Mouse (Mus musculus) forebrain, embryonic 11.5 days (tissue): ENCODE measurements around the gene Map3k5. TPM values are rescaled to one million over a fixed set of nuclear protein-coding genes. Genes with fewer than 3 reads are reported as not detected.

Source experiments
- ATAC-seq: fragments of 200-750 bp; cut with Nextera tagmentation; replicated peaks from 2 replicates; pipeline ENCODE4 v1.8.0; 2017; ENCODE audit warnings: moderate TSS enrichment; ENCODE audit not compliant: low FRiP score
- DNase-seq: peaks from one replicate; pipeline ENCODE4 v3.0.0-alpha.2; 2017; ENCODE audit warnings: low spot score
- H3K27ac ChIP-seq: fragments of 300-500 bp; sonication (generic); 2 replicates; pipeline ENCODE4 v1.5.1; 2014; ENCODE audit warnings: low read depth, low read length
- H3K27me3 ChIP-seq: fragments of 300-500 bp; sonication (generic); 2 replicates; pipeline ENCODE4 v1.6.1; 2014; ENCODE audit warnings: mild to moderate bottlenecking, low read length, mixed read lengths; ENCODE audit not compliant: control insufficient read depth, insufficient read depth
- H3K36me3 ChIP-seq: fragments of 300-500 bp; sonication (generic); 2 replicates; pipeline ENCODE4 v1.6.1; 2014; ENCODE audit warnings: mild to moderate bottlenecking, low read length, moderate library complexity, mixed read lengths; ENCODE audit not compliant: control insufficient read depth, insufficient read depth
- H3K4me1 ChIP-seq: fragments of 300-500 bp; sonication (generic); replicated peaks from 2 replicates; pipeline ENCODE4 v1.6.1; 2014; ENCODE audit warnings: low read length, mixed read lengths; ENCODE audit not compliant: control insufficient read depth, insufficient read depth
- H3K4me2 ChIP-seq: fragments of 300-500 bp; sonication (generic); 2 replicates; pipeline ENCODE4 v1.6.1; 2014; ENCODE audit warnings: low read depth, mild to moderate bottlenecking, low read length, moderate library complexity, mixed read lengths; ENCODE audit not compliant: severe bottlenecking
- H3K4me3 ChIP-seq: fragments of 300-500 bp; sonication (generic); 2 replicates; pipeline ENCODE4 v1.5.1; 2014; ENCODE audit warnings: low read depth, low read length
- H3K9ac ChIP-seq: fragments of 300-500 bp; sonication (generic); 2 replicates; pipeline ENCODE4 v1.6.1; 2014; ENCODE audit warnings: low read length
- H3K9me3 ChIP-seq: fragments of 300-500 bp; sonication (generic); 2 replicates; pipeline ENCODE4 v1.6.1; 2016; ENCODE audit warnings: low read length, mixed read lengths; ENCODE audit not compliant: control insufficient read depth
- WGBS: fragments of 180-500 bp; shearing (Covaris S2); extraction: QIAGEN DNeasy Blood & Tissue Kit; methylation state at CpG from one replicate; pipeline ENCODE4 v1.1.7; 2014; 5-methylcytosine and 5-hydroxymethylcytosine counted together
- polyA plus RNA-seq: library from polyadenylated mRNA; unstranded; fragments of >200 nt; fragmentation: Nextera tagmentation; extraction: Ambion mirVana; gene quantifications from 2 replicates; pipeline ENCODE4 v1.2.1, GENCODE M21; 2014

Gene Map3k5
- polyA plus RNA-seq, 1 experiment from 2014 or later = 0.49 TPM

GRCm38 (mm10) chr10:20112026-20112973, 178.0 kb downstream of the Map3k5 start:
- ATAC-seq = no peak
- H3K27me3 ChIP-seq = no peaks in the 10 kb centered on the region

GRCm38 (mm10) chr10:20119504-20120425, 185.5 kb downstream of the Map3k5 start:
- no peaks in the 10 kb centered on the region for H3K36me3 ChIP-seq
- DNase-seq (no peak), ATAC-seq (no peak)
- no peak overlapping the region for H3K9ac ChIP-seq
- no peaks in the 10 kb centered on the region for H3K27me3 ChIP-seq
- 93% methylated on average over 15 of the region's 15 CpGs for WGBS
- no peak overlapping the region for H3K4me3 ChIP-seq
- no peaks in the 10 kb centered on the region for H3K4me1 ChIP-seq
- H3K27ac ChIP-seq = no peak overlapping the region
- no peak overlapping the region for H3K4me2 ChIP-seq
- no peaks in the 10 kb centered on the region for H3K9me3 ChIP-seq

More at GRCm38 (mm10) chr10:20112026-20112973, 178.0 kb downstream of the Map3k5 start:
- Histone ChIP-seq H3K36me3 (no peaks in the 10 kb centered on the region), H3K4me1 (no peaks in the 10 kb centered on the region), H3K9me3 (no peaks in the 10 kb centered on the region), H3K27ac (no peak overlapping the region), H3K9ac (no peak overlapping the region), H3K4me2 (no peak overlapping the region), H3K4me3 (no peak overlapping the region)
- no peak for DNase-seq
- 88% methylated on average over 18 of the region's 18 CpGs for WGBS

GRCm38 (mm10) chr10:20121981-20122380, 187.7 kb downstream of the Map3k5 start:
- WGBS = 89% methylated on average over 4 of the region's 4 CpGs
- no peaks in the 10 kb centered on the region for H3K4me1 ChIP-seq
- no peak overlapping the region for H3K9ac ChIP-seq
- no peaks in the 10 kb centered on the region for H3K36me3 ChIP-seq
- no peak overlapping the region for H3K27ac ChIP-seq
- no peak for ATAC-seq
- H3K4me3 ChIP-seq = no peak overlapping the region
- H3K4me2 ChIP-seq = no peak overlapping the region
- H3K9me3 ChIP-seq = no peaks in the 10 kb centered on the region
- DNase-seq = no peak
- H3K27me3 ChIP-seq = no peaks in the 10 kb centered on the region

- no peaks in the 10 kb centered on the region for H3K27me3 ChIP-seq
- H3K4me3 ChIP-seq = no peak overlapping the region
- ATAC-seq = no peak
- no peak overlapping the region for H3K4me2 ChIP-seq
- H3K9ac ChIP-seq = no peak overlapping the region
- DNase-seq = no peak
- no peaks in the 10 kb centered on the region for H3K36me3 ChIP-seq
- no peaks in the 10 kb centered on the region for H3K9me3 ChIP-seq
- H3K4me1 ChIP-seq = no peaks in the 10 kb centered on the region
- WGBS = 60% methylated on average over 9 of the region's 9 CpGs
- no peak overlapping the region for H3K27ac ChIP-seq
Measured at GRCm38 (mm10) chr10:20123401-20123800, 189.1 kb downstream of the Map3k5 start.

- H3K36me3 ChIP-seq = no peaks in the 10 kb centered on the region
- no peaks in the 10 kb centered on the region for H3K27me3 ChIP-seq
- no peak overlapping the region for H3K4me3 ChIP-seq
- no peak overlapping the region for H3K9ac ChIP-seq
- H3K9me3 ChIP-seq = no peaks in the 10 kb centered on the region
- 85% methylated on average over 12 of the region's 12 CpGs for WGBS
- no peak overlapping the region for H3K27ac ChIP-seq
- H3K4me2 ChIP-seq = no peak overlapping the region
- no peaks in the 10 kb centered on the region for H3K4me1 ChIP-seq
- DNase-seq = no peak
- no peak for ATAC-seq
Measured at GRCm38 (mm10) chr10:20124576-20124975, 190.3 kb downstream of the Map3k5 start.

- Histone ChIP-seq H3K36me3 (no peaks in the 10 kb centered on the region), H3K4me3 (no peak overlapping the region), H3K4me1 (no peaks in the 10 kb centered on the region), H3K27me3 (no peaks in the 10 kb centered on the region), H3K9ac (no peak overlapping the region), H3K4me2 (no peak overlapping the region), H3K27ac (no peak overlapping the region), H3K9me3 (no peaks in the 10 kb centered on the region)
- ATAC-seq = peak; percentile 66; the same call in 1 of the 2 replicates
- peak; percentile 56 for DNase-seq
- WGBS = 51% methylated on average over 4 of the region's 4 CpGs
Measured at GRCm38 (mm10) chr10:20125226-20125625, 191.0 kb downstream of the Map3k5 start.

- Histone ChIP-seq H3K9me3 (no peaks in the 10 kb centered on the region), H3K4me2 (no peak overlapping the region), H3K4me3 (no peak overlapping the region), H3K27me3 (no peaks in the 10 kb centered on the region), H3K4me1 (no peaks in the 10 kb centered on the region), H3K9ac (no peak overlapping the region), H3K36me3 (no peaks in the 10 kb centered on the region), H3K27ac (no peak overlapping the region)
- ATAC-seq (no peak), DNase-seq (no peak)
- 91% methylated on average over 12 of the region's 12 CpGs for WGBS
Measured at GRCm38 (mm10) chr10:20132933-20133652, 198.8 kb downstream of the Map3k5 start.
